Mouse (Mus musculus) lung, adult 2 months (tissue): Measurements from ENCODE around the gene Cdr2l.

Source experiments
- CTCF ChIP-seq: fragments of 200-500 bp; IDR thresholded peaks from 2 replicates; pipeline ENCODE4 v1.5.1; 2011; ENCODE audit warnings: mild to moderate bottlenecking, low read length, control low read depth; ENCODE audit not compliant: insufficient read depth
- POLR2A ChIP-seq: fragments of 200-500 bp; IDR thresholded peaks from 2 replicates; pipeline ENCODE4 v1.6.1; 2011; ENCODE audit warnings: low read depth, mild to moderate bottlenecking, control low read depth, low read length, borderline replicate concordance; ENCODE audit errors: extremely low read depth

DNA sequence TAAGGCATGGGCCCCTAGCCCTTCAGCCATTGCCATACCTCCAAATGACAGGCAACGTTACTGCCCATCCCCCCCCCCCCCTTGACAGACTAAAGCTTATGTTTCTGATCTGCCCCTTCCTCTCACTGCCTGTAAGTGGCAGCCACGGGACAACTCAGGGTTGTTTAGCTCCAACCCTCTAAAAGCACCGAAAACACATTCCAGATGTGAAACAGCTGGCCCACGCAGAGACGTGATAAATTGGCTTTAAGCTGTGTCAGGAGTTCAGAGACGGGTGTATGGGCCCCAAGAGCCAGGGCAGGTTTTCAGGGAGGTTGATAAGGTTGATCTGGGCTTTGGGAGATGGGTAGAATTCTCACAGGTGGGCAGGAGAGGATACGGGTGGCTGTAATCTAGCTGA, 36.2 kb upstream of the Cdr2l start:
- no peak for TF ChIP-seq POLR2A
- no peak for TF ChIP-seq CTCF
